Mouse (Mus musculus) spleen, adult 12 weeks (tissue): Measurements from ENCODE around the gene Nccrp1.
A peak's percentile ranks its signal among the peaks of the same experiment; 100 is the strongest.

Experiments
- DNase-seq: peaks from one replicate; pipeline ENCODE4 v3.0.0; 2022; ENCODE audit warnings: low spot score

The Nccrp1 gene

DNA sequence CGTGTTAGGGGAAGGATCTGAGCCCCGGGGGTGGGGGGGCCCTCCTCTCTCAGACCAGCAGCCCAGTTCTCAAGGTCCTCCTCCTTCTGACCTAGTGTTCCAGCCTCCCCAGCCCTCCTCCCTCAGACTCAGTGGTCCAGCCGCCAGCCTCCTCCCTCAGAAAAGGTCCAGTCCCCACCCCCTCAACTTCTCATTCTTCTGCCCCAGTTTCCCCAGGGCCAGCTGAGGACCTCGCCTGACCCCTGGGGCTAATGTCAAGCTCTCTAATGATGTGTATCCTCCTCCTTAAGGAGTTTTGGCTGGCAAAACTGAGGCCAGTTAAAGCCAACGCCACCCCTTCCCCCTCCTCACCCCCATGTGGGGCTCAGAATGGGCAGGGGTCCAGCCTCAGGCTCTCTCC, at the start of gene Nccrp1:
Nccrp1 (minus strand) TSS at position 101 of the 400 bp plus-strand sequence.
- DNase-seq: no peak

DNA sequence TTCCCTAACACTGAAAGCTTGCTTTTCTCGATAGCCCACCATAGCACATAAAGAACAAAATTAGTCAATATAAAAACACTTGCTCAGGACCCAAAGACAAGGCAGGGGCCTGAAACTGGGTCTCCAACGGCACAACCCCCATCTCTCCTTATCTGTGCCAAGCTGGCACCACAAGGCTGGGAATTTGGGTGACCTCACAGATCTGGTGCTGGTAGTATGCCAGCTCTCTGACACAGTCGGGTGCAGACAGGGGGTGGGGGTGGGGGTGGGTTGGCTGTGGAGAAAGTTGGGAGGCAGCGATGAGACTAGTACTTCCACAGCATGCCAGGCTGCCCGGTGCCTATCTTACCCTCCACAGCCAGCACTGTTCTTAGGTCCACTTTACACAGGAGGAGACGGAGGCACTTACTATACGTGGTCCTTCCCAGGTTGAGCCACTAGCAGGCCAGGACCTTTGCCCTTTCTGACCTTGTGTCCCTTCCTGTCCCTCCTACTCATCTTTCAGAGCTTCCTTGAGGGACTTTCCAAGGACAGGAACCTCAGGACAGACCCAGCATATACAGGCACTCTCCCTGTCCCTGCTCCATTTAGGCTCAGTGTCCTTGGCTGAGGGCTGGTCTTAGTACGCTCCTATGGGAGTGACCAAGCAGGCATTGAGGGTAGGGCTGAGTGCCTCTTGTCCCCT, 48.8 kb upstream of the Nccrp1 start:
- no peak for DNase-seq

DNA sequence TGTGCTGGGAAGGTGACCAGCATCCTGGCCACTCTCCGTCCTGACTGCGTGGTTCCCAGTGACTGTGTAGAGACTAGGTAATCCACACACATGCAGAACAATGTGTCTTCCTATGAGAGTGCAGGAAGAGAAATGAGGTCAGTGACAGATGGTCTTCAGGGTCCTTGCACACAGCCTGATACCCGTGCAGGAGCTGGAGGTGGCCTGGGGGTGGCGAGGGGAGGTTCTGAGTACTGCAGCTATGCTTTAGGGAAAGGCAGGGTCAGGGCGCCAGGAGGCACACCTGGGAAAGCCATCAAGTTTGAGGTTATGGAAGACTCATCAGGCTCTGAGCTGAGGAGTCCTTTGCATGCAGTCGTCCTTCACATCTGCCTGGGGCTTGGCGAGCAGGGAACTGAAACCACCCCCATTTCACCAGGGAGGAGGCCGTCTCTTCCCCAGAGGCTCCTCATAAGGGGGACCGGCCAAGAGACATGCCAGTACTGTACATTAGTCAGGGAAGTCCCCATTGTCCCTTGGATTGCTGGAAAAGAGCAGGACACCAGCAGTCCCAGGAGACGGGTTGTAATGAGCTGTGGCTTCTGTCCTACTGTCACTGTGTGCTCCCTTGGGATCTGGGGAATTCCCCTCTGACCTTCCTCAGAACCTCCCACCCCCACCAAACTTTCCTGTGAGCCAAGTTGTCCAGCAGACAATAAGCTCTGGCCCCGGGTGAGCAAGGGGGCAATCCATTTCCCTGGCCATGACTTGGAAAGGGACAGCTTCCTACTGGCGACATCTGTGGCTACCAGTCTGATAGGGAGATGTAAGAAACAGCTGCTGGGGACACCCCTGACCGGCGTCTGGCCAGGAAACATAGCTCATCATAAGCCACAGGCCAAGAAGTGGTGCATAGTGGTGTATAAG, 46.4 kb upstream of the Nccrp1 start:
- no peak for DNase-seq

DNA sequence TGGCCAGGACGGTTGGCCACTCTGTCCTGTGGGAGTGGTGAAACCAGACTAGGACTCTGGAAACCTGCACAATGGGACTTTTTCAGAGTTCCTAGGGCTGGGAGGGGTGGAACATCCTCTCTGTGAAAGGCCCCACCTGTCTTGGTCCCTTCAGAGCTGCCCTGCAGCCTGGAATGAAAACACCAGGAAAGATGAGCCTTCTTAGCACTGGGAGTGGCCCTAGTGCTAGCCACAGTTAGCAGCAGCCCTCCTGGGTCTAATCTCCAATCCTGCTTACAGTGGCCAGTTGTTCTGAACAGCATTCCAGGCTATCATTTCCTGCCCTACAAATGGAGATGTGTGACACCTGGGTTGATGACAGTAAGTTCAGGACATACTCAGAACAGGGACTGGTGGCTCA, 44.8 kb upstream of the Nccrp1 start:
- DNase-seq: no peak

DNA sequence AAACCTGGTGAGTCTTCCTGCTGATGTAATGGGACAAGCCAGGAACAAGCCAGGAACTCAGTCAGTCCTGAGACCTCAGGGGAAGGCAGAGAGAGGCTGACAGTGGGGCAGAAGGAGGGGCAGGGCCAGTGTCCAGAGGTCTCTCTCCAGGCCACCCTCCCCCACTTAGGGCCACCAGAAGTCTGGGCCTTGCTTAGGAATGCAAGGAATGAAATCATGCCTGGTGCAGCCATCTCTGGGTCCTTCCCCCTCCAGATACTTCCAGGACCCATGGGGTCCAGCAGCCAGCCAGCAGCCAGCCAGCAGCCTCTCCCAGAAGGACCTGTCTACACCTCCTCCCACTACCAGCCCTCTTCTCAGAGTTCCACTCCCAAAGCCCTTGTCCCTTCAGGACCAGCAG, 40.6 kb upstream of the Nccrp1 start:
- no peak for DNase-seq

DNA sequence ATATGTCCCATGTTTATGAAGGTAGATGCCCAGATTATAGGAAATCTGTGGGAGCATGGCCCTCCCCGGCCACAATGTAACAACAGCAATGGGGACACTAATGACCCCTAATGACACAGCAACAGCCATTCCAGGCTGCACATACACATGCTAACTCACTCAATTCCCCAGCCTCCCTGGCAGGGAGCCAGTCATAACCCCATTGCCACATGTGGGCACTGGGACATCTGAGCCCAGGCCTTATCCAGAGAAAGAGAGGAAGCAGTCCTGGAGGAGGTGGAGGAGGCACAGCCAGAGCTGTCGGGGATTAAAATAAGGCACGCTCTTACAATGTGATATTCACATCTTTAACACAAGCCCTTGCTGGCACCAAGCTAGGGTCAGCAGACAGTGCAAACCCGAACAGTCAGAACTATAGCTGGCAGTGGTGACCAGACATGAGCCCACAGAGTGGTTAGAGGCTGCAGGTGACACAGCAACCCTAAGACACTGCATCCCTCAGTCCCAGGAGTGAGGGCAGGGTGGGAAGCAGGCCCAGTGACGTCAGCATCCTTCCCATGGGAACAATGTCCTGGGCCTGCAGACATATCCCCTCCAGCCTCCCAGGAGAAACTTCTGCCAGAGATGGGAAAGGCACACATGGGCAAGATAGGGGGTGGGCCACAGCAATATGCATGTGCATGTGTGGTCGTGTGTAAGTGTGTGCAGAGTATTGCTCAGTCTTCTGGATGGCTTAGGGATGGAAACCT, 39.8 kb upstream of the Nccrp1 start:
- DNase-seq: no peak

DNA sequence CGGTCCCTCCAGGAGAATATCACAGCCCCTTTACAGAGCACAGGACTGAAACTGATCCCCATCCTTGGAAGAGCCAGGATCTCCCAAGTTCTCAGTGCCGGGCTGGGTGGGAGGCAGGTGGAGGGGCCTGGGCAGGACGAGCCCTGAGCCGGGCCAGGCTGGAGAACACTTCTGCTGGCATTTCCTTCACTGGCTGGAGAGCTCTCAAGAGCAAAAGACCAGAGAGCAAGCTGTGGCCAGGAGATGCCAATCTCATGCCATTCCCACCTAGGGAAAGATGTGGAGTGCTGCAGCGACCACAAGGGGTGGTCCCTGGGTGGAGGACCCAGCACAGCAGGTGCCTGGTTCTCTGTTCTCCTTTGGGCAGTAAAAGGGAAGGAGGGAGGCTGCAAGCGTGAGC, 37.9 kb upstream of the Nccrp1 start:
- no peak for DNase-seq

DNA sequence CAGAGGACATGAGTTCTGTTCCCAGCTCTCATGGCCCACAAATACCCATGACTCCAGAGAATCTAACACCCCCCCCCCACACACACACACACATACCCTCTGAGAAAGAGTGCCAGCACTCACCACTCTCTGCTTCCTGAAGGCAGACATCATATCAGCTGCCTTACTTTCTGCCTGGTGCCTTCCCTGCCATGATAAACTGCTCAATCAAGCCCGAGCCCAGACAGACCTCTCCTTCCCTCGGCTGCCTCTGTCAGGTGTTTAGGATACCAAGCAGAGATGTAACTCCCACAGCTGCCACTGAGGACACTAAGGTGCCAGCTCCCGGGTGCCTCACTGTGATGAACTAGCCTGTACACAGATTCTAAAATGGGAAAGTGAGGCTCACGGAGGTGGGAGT, 37.4 kb upstream of the Nccrp1 start:
- no peak for DNase-seq

DNA sequence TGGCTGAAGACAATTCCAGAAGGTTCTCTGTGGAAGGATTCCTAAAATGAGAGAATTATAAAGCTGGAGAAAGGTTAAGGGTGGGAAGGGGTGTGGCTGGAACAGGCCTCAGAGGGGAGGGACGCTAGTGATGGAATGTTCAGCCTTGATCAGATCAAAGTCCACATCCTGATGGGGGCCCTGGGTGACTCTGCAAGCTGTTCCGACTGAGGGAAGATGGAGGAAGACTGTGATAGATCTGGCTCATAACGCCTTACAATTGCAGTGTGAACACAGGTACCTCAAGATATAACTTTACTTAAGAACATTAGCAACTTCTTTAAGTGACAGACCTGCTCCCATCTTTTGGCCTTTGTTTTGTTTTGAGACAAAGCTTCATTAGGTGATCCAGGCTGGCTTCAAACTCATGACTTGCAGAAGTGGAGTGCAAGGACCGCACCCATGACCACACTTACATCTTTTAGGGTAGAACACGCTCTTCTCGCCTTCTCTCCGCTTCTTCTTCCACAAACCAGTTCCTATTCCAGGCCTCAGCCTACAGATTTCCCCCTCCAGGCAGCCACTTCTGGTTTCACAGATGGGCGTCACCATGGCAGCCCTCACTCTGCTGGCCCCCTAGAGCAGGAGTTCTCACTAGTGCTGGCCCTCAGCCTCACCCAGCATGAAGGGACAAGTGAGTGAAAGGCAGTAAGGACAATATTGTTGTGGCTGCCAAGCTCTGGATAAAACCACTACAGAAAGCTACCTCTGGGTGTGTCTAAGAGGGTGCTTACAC, 36.7 kb upstream of the Nccrp1 start:
- no peak for DNase-seq

DNA sequence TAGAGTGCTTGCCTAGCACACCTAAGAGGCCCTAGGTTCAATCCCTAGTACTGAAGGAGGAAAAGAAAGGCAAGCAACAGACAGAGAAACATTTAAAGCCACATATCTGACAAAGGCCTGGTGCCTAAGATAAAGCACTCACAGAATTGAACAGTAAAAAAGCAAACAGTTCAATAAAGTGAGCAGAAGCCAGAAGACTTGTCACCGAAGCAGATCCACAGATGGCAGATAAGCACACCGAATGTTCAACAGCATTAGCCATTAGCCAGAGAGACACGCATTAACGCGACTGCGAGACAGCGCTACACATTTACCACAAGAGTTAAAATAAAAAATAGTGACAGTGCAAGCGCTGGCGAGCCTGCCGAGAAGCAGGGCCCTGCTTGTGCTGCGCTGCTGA, 35.8 kb upstream of the Nccrp1 start:
- DNase-seq: no peak

DNA sequence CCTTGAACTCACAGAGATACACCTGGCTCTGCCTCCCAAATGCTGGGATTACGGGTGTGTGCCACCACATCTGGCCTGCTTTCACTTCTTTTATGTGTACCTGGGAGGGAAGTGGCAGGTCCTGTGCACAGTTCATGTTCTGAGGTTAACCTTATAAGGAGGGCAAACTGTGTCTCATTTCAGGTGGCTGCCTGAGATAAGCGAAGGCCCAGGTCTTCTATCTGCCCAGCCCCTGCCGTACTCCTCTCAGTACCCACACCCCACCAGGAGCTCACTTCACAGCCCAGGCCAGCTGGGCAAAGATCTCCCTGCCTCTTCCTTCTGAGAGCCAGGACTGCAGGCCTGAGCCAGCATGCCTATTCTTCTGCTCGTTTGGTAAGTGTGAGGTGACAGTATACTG, 34.7 kb upstream of the Nccrp1 start:
- DNase-seq: peak; percentile 42

DNA sequence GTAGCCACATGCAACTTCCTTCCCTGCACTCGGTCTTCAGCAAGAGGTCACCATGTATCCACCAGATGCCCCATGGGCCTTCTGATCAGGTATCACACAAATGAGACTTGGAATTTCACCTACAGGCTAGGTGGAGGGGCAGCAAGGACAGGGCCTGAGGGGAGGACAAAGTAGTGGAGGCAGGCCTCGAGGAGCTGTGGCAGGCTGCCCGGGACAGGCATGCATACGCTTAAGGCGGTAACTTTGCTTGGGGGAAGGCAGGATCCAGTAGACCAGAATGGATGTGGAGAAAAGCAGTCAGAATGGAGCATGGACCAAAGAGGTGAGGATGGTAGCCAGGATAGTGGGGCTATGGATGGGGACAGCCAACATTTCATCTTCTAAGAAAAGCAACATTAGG, 32.8 kb upstream of the Nccrp1 start:
- DNase-seq: no peak

DNA sequence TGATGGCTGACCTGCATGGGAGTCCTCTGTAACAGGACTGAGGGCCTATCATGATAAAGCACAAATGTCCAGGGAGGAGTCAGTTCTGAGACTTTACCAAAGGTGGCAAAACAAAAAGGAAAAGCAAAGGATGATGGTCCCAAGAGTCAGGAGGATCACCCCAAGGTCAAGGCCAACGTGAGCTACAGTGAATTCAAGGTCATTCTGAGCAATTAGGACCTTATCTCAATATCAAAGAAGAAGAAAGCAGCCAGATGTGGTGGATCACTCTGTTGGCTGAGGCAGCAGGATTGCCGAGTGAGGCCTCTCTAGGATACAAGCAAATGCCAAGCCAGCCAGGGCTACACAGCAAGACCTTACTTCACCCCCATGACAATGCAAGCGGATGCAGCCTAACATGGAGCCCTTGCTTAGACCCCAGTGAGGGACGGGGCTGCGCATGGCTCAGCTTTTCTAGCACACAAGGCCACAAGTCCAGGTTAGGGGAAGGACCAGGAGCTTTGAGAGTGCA, 31.5 kb upstream of the Nccrp1 start:
- DNase-seq: no peak

DNA sequence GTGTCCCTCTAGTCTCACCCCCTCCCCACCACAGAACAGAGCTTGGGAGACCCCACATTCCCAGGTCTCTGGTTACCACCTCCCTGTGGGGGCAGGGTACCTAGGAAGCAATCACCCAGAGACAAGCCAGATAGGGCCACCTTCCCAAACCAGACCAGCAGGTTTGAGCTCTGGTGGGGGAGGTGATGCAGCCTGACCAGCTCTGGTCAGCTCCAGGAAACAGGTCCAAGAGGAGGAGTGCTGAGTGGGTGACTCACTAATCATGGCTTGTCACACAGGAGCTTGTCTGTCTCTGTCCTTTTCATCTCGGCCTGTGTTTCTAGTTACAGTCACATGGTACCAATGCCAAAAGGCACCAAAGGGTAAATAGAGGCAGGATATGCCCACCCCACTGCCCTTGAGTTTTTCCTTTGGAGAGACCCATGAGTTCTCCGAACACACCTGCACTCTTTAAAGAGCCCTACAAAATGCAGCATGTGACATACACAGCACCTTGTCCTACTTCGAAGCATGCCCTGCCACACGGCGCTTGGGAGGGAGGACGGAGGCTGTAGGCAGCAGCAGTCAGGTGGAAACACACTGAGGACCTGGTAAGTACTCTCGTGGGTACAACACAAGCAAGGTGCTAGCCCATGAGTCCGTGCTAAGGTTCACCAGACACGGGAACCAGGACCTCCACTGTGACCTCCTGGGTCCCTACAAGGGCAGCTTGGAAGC, 30.9 kb upstream of the Nccrp1 start:
- DNase-seq: no peak

DNA sequence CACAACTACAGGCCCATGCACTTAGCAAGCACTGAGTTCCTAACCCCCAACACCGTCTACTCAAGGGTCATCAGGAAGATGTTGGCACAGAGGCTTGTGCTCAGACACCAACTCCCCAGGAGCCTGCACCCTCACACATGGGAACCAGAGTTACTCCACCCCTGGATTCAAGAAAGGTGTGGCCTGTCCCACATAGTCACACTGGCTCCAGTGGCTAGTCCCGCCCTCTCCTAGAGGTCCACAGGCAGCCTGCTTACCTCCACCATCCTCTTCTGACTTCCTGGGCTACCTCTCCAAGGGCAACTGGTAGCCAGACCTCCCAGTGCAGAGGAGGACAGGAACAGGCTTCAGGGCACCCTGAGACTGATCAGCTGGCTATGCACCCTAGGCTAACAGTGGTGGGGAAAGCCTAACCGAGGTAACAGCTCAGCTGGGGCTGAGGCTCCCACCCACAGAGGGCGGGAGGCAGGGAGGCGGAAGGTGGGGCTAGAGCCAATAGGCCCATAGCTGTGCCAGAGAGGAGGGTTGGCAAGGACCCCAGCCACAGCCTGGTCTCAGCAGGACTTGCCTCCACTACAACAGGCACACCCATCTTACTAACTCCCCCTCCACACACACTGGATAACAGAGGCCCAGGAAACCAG, 29.3 kb upstream of the Nccrp1 start:
- peak; percentile 37 for DNase-seq

DNA sequence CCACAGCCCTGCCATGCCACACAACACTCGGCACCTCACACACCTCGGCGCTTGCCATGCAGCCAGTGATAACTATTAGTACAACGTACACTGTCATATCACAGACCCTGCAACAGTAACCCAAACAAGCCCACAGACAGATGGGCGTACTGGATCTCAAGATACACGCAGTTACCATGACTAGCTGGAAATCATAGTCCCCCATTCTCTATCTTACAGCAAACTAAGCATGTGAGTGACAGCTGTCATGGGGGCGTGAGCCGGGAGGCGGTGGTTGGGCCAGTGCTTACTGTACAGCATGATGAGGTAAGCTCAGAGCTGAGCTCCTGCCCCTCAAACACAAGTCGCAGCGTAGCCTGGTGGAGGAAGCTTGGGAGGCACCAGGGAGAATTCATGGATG, 28.5 kb upstream of the Nccrp1 start:
- no peak for DNase-seq

DNA sequence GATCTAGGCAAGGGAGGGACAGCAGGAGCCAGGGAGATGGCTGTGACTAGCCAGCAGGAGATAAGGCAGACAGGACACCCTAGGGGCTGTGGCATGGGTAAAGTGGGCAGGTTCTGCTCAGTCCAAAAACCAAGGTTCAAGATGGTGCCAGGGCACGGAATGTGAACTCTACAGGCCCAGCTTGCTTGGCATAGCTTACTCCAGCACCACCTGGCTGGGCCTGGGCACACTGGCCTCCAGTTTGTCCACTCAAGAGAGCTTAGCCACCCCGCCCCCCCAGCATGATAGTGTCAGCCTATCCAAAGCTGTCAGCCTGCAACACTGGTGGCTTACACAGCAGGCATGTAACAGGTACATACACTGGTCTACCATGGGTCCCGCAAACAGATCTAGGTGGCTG, 26.2 kb upstream of the Nccrp1 start:
- no peak for DNase-seq

DNA sequence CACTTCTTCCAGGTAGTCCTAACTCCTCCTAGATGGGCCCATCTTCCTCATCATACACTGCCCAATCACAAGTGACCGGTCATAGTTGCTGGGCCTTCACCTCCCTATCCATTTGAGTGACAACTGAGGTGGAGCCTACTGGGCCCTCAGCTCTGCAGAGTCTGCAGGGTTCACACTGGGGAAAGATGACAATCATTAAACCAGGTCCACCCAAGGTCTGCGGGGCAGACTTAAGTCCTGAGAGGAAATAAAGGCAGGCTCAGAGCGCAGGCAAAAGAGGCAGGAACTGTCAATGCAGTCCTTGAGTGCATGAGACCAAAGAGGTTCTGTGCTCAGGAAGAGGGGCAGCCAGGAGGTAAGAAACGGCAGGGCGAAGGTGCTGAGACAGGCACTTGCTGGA, 25.6 kb upstream of the Nccrp1 start:
- no peak for DNase-seq

DNA sequence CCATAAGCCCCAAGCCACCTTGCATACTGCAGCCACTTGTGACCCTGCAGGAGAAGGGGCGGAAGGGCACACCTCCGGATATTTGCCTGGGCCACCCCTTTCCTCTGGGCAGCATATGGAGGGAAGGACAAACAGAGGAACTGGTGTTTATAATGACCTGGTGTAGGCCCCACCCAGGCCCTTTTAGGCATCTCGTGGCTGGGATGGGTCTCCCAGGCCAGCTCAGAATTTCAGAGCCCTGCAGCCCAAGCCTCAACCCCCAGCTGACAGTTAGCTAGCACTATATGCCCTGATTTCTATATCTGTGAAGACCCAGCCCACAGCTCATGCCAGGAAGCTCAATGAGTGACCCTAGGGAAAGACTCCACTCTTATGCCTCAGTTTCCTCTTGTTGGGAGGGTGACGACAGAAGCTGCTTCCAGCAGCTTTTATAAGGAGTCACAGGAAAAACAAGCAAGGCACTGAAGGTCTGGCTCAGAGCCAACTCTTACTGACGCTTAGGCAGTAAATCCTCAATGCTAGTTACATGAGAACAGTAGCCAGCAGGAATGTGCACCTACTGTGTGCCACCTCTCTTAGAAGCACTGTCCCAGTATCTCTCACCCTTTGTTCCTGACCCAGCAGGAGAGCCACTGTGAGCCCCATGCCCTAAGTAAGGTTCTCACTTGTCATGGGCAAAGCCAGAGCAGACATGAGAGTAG, 24.1 kb upstream of the Nccrp1 start:
- DNase-seq: no peak
